Mouse (Mus musculus): ENCODE results near the gene Fam234b.

The Fam234b gene

GRCm38 (mm10) chr6:135197921-135198532 is at the start of gene Fam234b, which contains the start of gene Hebp1:
TSS of gene Fam234b (plus strand) at chr6:135197977.
TSS of gene Hebp1 (minus strand) at chr6:135198022.
- peak; percentile 75 for DNase-seq (ENCODE audit: low spot score)

GRCm38 (mm10) chr6:135148506-135148905 is 49.3 kb upstream of the Fam234b start:
- no peak for DNase-seq (ENCODE audit: low spot score)

GRCm38 (mm10) chr6:135149175-135149574 is 48.6 kb upstream of the Fam234b start:
- no peak for DNase-seq (ENCODE audit: low spot score)

- no peak for DNase-seq (ENCODE audit: low spot score)
Observed at GRCm38 (mm10) chr6:135149722-135150121, 48.1 kb upstream of the Fam234b start.

GRCm38 (mm10) chr6:135150311-135150710 is 47.5 kb upstream of the Fam234b start:
- no peak for DNase-seq (ENCODE audit: low spot score)

GRCm38 (mm10) chr6:135153719-135154118 is 44.1 kb upstream of the Fam234b start:
- DNase-seq (ENCODE audit: low spot score) = no peak

GRCm38 (mm10) chr6:135156597-135156996 is 41.2 kb upstream of the Fam234b start:
- DNase-seq (ENCODE audit: low spot score) = no peak

- no peak for DNase-seq (ENCODE audit: low spot score)
Observed at GRCm38 (mm10) chr6:135157496-135157895, 40.3 kb upstream of the Fam234b start.

GRCm38 (mm10) chr6:135158509-135158908 is 39.3 kb upstream of the Fam234b start:
- DNase-seq (ENCODE audit: low spot score) = no peak

GRCm38 (mm10) chr6:135161356-135161755 is 36.4 kb upstream of the Fam234b start:
- no peak for DNase-seq (ENCODE audit: low spot score)

- no peak for DNase-seq (ENCODE audit: low spot score)
Observed at GRCm38 (mm10) chr6:135162311-135162710, 35.5 kb upstream of the Fam234b start.

- no peak for DNase-seq (ENCODE audit: low spot score)
Observed at GRCm38 (mm10) chr6:135162861-135163260, 34.9 kb upstream of the Fam234b start.

GRCm38 (mm10) chr6:135165191-135165590 is 32.6 kb upstream of the Fam234b start:
- DNase-seq (ENCODE audit: low spot score) = no peak

GRCm38 (mm10) chr6:135165706-135166105 is 32.1 kb upstream of the Fam234b start:
- peak; percentile 87 for DNase-seq (ENCODE audit: low spot score)

- DNase-seq (ENCODE audit: low spot score) = peak; percentile 56
Observed at GRCm38 (mm10) chr6:135166262-135166661, 31.5 kb upstream of the Fam234b start.

GRCm38 (mm10) chr6:135166712-135167111 is 31.1 kb upstream of the Fam234b start:
- DNase-seq (ENCODE audit: low spot score) = peak; percentile 67

GRCm38 (mm10) chr6:135167380-135168311 is 30.1 kb upstream of the Fam234b start:
- DNase-seq (ENCODE audit: low spot score) = peak; percentile 85

- DNase-seq (ENCODE audit: low spot score) = no peak
Observed at GRCm38 (mm10) chr6:135168471-135168870, 29.3 kb upstream of the Fam234b start.

GRCm38 (mm10) chr6:135169246-135169645 is 28.5 kb upstream of the Fam234b start:
- no peak for DNase-seq (ENCODE audit: low spot score)

GRCm38 (mm10) chr6:135171736-135172135 is 26.0 kb upstream of the Fam234b start:
- no peak for DNase-seq (ENCODE audit: low spot score)

- DNase-seq (ENCODE audit: low spot score) = no peak
Observed at GRCm38 (mm10) chr6:135175014-135175413, 22.8 kb upstream of the Fam234b start.

- no peak for DNase-seq (ENCODE audit: low spot score)
Observed at GRCm38 (mm10) chr6:135177271-135177670, 20.5 kb upstream of the Fam234b start.

GRCm38 (mm10) chr6:135178599-135178998 is 19.2 kb upstream of the Fam234b start:
- DNase-seq (ENCODE audit: low spot score) = no peak
